Mouse (Mus musculus) left cerebral cortex, adult 11 months (tissue): ENCODE measurements at regions not wholly inside any gene's neighbourhood (a gene's known extent, or its start where the extent isn't known, plus 50 kb on each side); places are given as distances from the start of the nearest gene placed in this dataset.

Source experiments
- DNase-seq: peaks from one replicate; pipeline ENCODE4 v3.0.0; 2022; ENCODE audit warnings: low spot score

GRCm38 (mm10) chr1:183504103-183504841, 86.3 kb downstream of the Hhipl2 start:
- DNase-seq: no peak

GRCm38 (mm10) chr1:183507893-183508292, 89.9 kb downstream of the Hhipl2 start:
- DNase-seq: no peak

- no peak for DNase-seq
These were observed 92.7 kb downstream of the Hhipl2 start for GRCm38 (mm10) chr1:183510759-183511158.

- DNase-seq: no peak
These were observed 95.9 kb downstream of the Hhipl2 start for GRCm38 (mm10) chr1:183513876-183514275.

- no peak for DNase-seq
These were observed 96.4 kb downstream of the Hhipl2 start for GRCm38 (mm10) chr1:183514281-183514983.

- DNase-seq: no peak
These were observed 96.9 kb downstream of the Hhipl2 start for GRCm38 (mm10) chr1:183514984-183515287.

GRCm38 (mm10) chr1:183516167-183516566, 98.2 kb downstream of the Hhipl2 start:
- no peak for DNase-seq

- no peak for DNase-seq
These were observed 99.2 kb downstream of the Hhipl2 start for GRCm38 (mm10) chr1:183517236-183517635.

- DNase-seq: no peak
These were observed 103.6 kb downstream of the Hhipl2 start for GRCm38 (mm10) chr1:183521569-183521968.

GRCm38 (mm10) chr1:183533386-183533785, 115.4 kb downstream of the Hhipl2 start:
- no peak for DNase-seq

- no peak for DNase-seq
These were observed 130.9 kb downstream of the Hhipl2 start for GRCm38 (mm10) chr1:183548752-183549387.

- no peak for DNase-seq
These were observed 134.6 kb downstream of the Hhipl2 start for GRCm38 (mm10) chr1:183552617-183553016.

GRCm38 (mm10) chr1:183553219-183553618, 135.2 kb downstream of the Hhipl2 start:
- DNase-seq: no peak

GRCm38 (mm10) chr1:183562853-183563252, 144.8 kb downstream of the Hhipl2 start:
- no peak for DNase-seq

GRCm38 (mm10) chr1:183573621-183574585, 155.9 kb downstream of the Hhipl2 start:
- DNase-seq: no peak

- no peak for DNase-seq
These were observed 166.8 kb downstream of the Hhipl2 start for GRCm38 (mm10) chr1:183584861-183585260.

- DNase-seq: no peak
These were observed 168.4 kb downstream of the Hhipl2 start for GRCm38 (mm10) chr1:183586406-183586805.

- DNase-seq: peak; percentile 4
These were observed 177.3 kb downstream of the Hhipl2 start for GRCm38 (mm10) chr1:183595306-183595705.

GRCm38 (mm10) chr1:183600466-183600865, 182.5 kb downstream of the Hhipl2 start:
- no peak for DNase-seq

- DNase-seq: no peak
These were observed 194.1 kb downstream of the Hhipl2 start for GRCm38 (mm10) chr1:183611966-183612694.

- DNase-seq: no peak
These were observed 201.5 kb downstream of the Hhipl2 start for GRCm38 (mm10) chr1:183619451-183620059.
